Mouse (Mus musculus) left cerebral cortex, adult 8-10 months (tissue): ENCODE data around the gene Bola1. TPM values are rescaled to one million over a fixed set of nuclear protein-coding genes. Genes with fewer than 3 reads are reported as not detected.
"Not testable (repeated sequence)": the region's sequence is repeated elsewhere in the genome, so short reads cannot be mapped to it uniquely, and the experiment has no call there.

ENCODE experiments used
- DNase-seq, 2 experiments: peaks; one replicate each; pipeline ENCODE4 v3.0.0; 2022; ENCODE audit warnings: low spot score in 2 of 2
- total RNA-seq, 4 experiments: library from RNA; stranded (reverse); gene quantifications; 2 replicates each; pipeline ENCODE4 v1.2.4; 2022

The Bola1 gene
- 10 to 100 TPM; 14.9 to 20.7 (median 18.3) TPM for total RNA-seq

GRCm38 (mm10) chr3:96219661-96220130 is at the start of gene Bola1, which contains the start of gene Hist2h2ab:
Bola1 (minus strand) TSS chr3:96219709.
Hist2h2ab (plus strand) TSS chr3:96219865.
- DNase-seq = peak; percentile 78 to 81

- not testable (repeated sequence) for DNase-seq
These were observed 49.4 kb upstream of the Bola1 start for GRCm38 (mm10) chr3:96268776-96269378.

- DNase-seq = peak; percentile 74 to 84
These were observed 48.7 kb upstream of the Bola1 start, which contains the start of gene Hist2h3b for GRCm38 (mm10) chr3:96268051-96268775. Hist2h3b (plus strand) TSS chr3:96268654.

- no peak for DNase-seq
These were observed 48.0 kb upstream of the Bola1 start for GRCm38 (mm10) chr3:96267541-96267940.

- DNase-seq = no peak
These were observed 46.7 kb upstream of the Bola1 start for GRCm38 (mm10) chr3:96266132-96266710.

- no peak for DNase-seq
These were observed 45.0 kb upstream of the Bola1 start for GRCm38 (mm10) chr3:96264404-96264949.

GRCm38 (mm10) chr3:96263558-96264403 is 44.3 kb upstream of the Bola1 start:
- peak in 1 of 2 experiments; percentile 39 for DNase-seq

- DNase-seq = peak; percentile 96 to 99
These were observed 43.6 kb upstream of the Bola1 start, which contains the start of gene Hist2h4 for GRCm38 (mm10) chr3:96262979-96263550. Hist2h4 (minus strand) TSS chr3:96263311.

- peak; percentile 72 to 89 for DNase-seq
These were observed 42.8 kb upstream of the Bola1 start for GRCm38 (mm10) chr3:96262216-96262875.

GRCm38 (mm10) chr3:96261623-96262022 is 42.1 kb upstream of the Bola1 start:
- no peak for DNase-seq

- DNase-seq = no peak
These were observed 40.7 kb upstream of the Bola1 start for GRCm38 (mm10) chr3:96260220-96260619.

GRCm38 (mm10) chr3:96257190-96257589 is 37.7 kb upstream of the Bola1 start:
- no peak for DNase-seq

GRCm38 (mm10) chr3:96255926-96256593 is 36.6 kb upstream of the Bola1 start:
- no peak for DNase-seq

- no peak for DNase-seq
These were observed 35.3 kb upstream of the Bola1 start for GRCm38 (mm10) chr3:96254683-96255355.

GRCm38 (mm10) chr3:96251787-96252186 is 32.3 kb upstream of the Bola1 start:
- no peak for DNase-seq

GRCm38 (mm10) chr3:96250890-96251289 is 31.4 kb upstream of the Bola1 start:
- DNase-seq = no peak

GRCm38 (mm10) chr3:96249034-96249345 is 29.5 kb upstream of the Bola1 start:
- no peak for DNase-seq

GRCm38 (mm10) chr3:96248141-96249033 is 28.9 kb upstream of the Bola1 start:
- DNase-seq = no peak
